Mouse (Mus musculus) midbrain, embryonic 14.5 days (tissue): ENCODE measurements around the gene Gm42421. TPM values are rescaled to one million over a fixed set of nuclear protein-coding genes. Genes with fewer than 3 reads are reported as not detected.

Experiments
- ATAC-seq: fragments of 200-750 bp; cut with Nextera tagmentation; 2 replicates; pipeline ENCODE4 v1.8.0; 2017; ENCODE audit warnings: moderate number of reproducible peaks, moderate library complexity; ENCODE audit not compliant: low FRiP score, low TSS enrichment
- DNase-seq: peaks from one replicate; pipeline ENCODE4 v3.0.0-alpha.2; 2015
- H3K27ac ChIP-seq: fragments of 300-500 bp; sonication (generic); replicated peaks from 2 replicates; pipeline ENCODE4 v1.5.1; 2014; ENCODE audit warnings: mild to moderate bottlenecking, low read depth, low read length, moderate library complexity
- H3K27me3 ChIP-seq: fragments of 300-500 bp; sonication (generic); 2 replicates; pipeline ENCODE4 v1.6.1; 2014; ENCODE audit warnings: low read length, control low read depth, mixed read lengths; ENCODE audit not compliant: control insufficient read depth, insufficient read depth
- H3K36me3 ChIP-seq: fragments of 300-500 bp; sonication (generic); 2 replicates; pipeline ENCODE4 v1.6.1; 2014; ENCODE audit warnings: low read length, control low read depth; ENCODE audit not compliant: control insufficient read depth, insufficient read depth
- H3K4me1 ChIP-seq: fragments of 300-500 bp; sonication (generic); 2 replicates; pipeline ENCODE4 v1.6.1; 2014; ENCODE audit warnings: mild to moderate bottlenecking, antibody characterized with exemption, low read length, control low read depth; ENCODE audit not compliant: control insufficient read depth, insufficient read depth
- H3K4me2 ChIP-seq: fragments of 300-500 bp; sonication (generic); 2 replicates; pipeline ENCODE4 v1.6.1; 2014; ENCODE audit warnings: mild to moderate bottlenecking, low read length, moderate library complexity
- H3K4me3 ChIP-seq: fragments of 300-500 bp; sonication (generic); replicated peaks from 2 replicates; pipeline ENCODE4 v1.5.1; 2014; ENCODE audit warnings: low read depth, low read length
- H3K9ac ChIP-seq: fragments of 300-500 bp; sonication (generic); replicated peaks from 2 replicates; pipeline ENCODE4 v1.6.1; 2014; ENCODE audit warnings: mild to moderate bottlenecking, low read length, moderate library complexity
- H3K9me3 ChIP-seq: fragments of 300-500 bp; sonication (generic); 2 replicates; pipeline ENCODE4 v1.6.1; 2016; ENCODE audit warnings: low read length, control low read depth, mixed read lengths; ENCODE audit not compliant: control insufficient read depth
- WGBS: fragments of 180-500 bp; shearing (Covaris S2); extraction: QIAGEN DNeasy Blood & Tissue Kit; methylation state at CpG from one replicate; pipeline ENCODE4 v1.1.7; 2014; 5-methylcytosine and 5-hydroxymethylcytosine counted together
- polyA plus RNA-seq: library from polyadenylated mRNA; unstranded; fragments of >200 nt; fragmentation: Nextera tagmentation; extraction: Ambion mirVana; gene quantifications from 2 replicates; pipeline ENCODE4 v1.2.1, GENCODE M21; 2014

The Gm42421 gene
- polyA plus RNA-seq, 1 experiment from 2014 or later: 1.9 TPM

- WGBS: 33% methylated on average over 5 of the region's 5 CpGs
- Histone ChIP-seq H3K36me3 (no peaks in the 10 kb centered on the region), H3K9me3 (no peaks in the 10 kb centered on the region), H3K27ac (no peak overlapping the region), H3K4me2 (no peak overlapping the region), H3K4me3 (no peak overlapping the region), H3K9ac (no peak overlapping the region), H3K27me3 (no peaks in the 10 kb centered on the region), H3K4me1 (no peaks in the 10 kb centered on the region)
- no peak for ATAC-seq
- no peak for DNase-seq
Measured at GRCm38 (mm10) chr5:143950016-143950415, 22.0 kb downstream of the Gm42421 start.

GRCm38 (mm10) chr5:143957101-143957500, 29.1 kb downstream of the Gm42421 start:
- H3K4me1 ChIP-seq: no peaks in the 10 kb centered on the region
- DNase-seq: no peak
- no peaks in the 10 kb centered on the region for H3K27me3 ChIP-seq
- no peak overlapping the region for H3K27ac ChIP-seq
- no peak overlapping the region for H3K4me3 ChIP-seq
- WGBS: 95% methylated on average over 6 of the region's 6 CpGs
- H3K9ac ChIP-seq: no peak overlapping the region
- no peak for ATAC-seq
- H3K36me3 ChIP-seq: no peaks in the 10 kb centered on the region
- no peak overlapping the region for H3K4me2 ChIP-seq
- no peaks in the 10 kb centered on the region for H3K9me3 ChIP-seq

- Histone ChIP-seq H3K27ac (no peak overlapping the region), H3K4me3 (no peak overlapping the region), H3K36me3 (no peaks in the 10 kb centered on the region), H3K9ac (no peak overlapping the region), H3K27me3 (no peaks in the 10 kb centered on the region), H3K9me3 (no peaks in the 10 kb centered on the region), H3K4me1 (no peaks in the 10 kb centered on the region), H3K4me2 (no peak overlapping the region)
- WGBS: 94% methylated on average over 11 of the region's 11 CpGs
- no peak for DNase-seq
- no peak for ATAC-seq
Measured at GRCm38 (mm10) chr5:143959551-143959950, 31.6 kb downstream of the Gm42421 start.

- no peaks in the 10 kb centered on the region for H3K9me3 ChIP-seq
- H3K36me3 ChIP-seq: no peaks in the 10 kb centered on the region
- H3K27me3 ChIP-seq: no peaks in the 10 kb centered on the region
- H3K4me2 ChIP-seq: no peak overlapping the region
- no peaks in the 10 kb centered on the region for H3K4me1 ChIP-seq
- H3K4me3 ChIP-seq: no peak overlapping the region
- H3K27ac ChIP-seq: no peak overlapping the region
- 86% methylated on average over 8 of the region's 8 CpGs for WGBS
- no peak for ATAC-seq
- no peak overlapping the region for H3K9ac ChIP-seq
- no peak for DNase-seq
Measured at GRCm38 (mm10) chr5:143961176-143961575, 33.2 kb downstream of the Gm42421 start.

GRCm38 (mm10) chr5:143965586-143966345, 37.8 kb downstream of the Gm42421 start:
- no peak for ATAC-seq
- Histone ChIP-seq H3K4me3 (no peak overlapping the region), H3K4me2 (no peak overlapping the region), H3K9me3 (no peaks in the 10 kb centered on the region), H3K27ac (no peak overlapping the region), H3K4me1 (no peaks in the 10 kb centered on the region), H3K36me3 (no peaks in the 10 kb centered on the region), H3K27me3 (no peaks in the 10 kb centered on the region), H3K9ac (no peak overlapping the region)
- no peak for DNase-seq
- 94% methylated on average over 12 of the region's 12 CpGs for WGBS

GRCm38 (mm10) chr5:143966671-143967070, 38.7 kb downstream of the Gm42421 start:
- DNase-seq: no peak
- Histone ChIP-seq H3K27me3 (no peaks in the 10 kb centered on the region), H3K4me3 (no peak overlapping the region), H3K36me3 (no peaks in the 10 kb centered on the region), H3K27ac (no peak overlapping the region), H3K9ac (no peak overlapping the region), H3K4me1 (no peaks in the 10 kb centered on the region), H3K4me2 (no peak overlapping the region), H3K9me3 (no peaks in the 10 kb centered on the region)
- no peak for ATAC-seq
- 85% methylated on average over 12 of the region's 12 CpGs for WGBS

GRCm38 (mm10) chr5:143972628-143973027, 44.7 kb downstream of the Gm42421 start:
- WGBS: 73% methylated on average over 3 of the region's 3 CpGs
- DNase-seq (no peak), ATAC-seq (no peak)
- no peak overlapping the region for H3K4me2 ChIP-seq
- H3K9me3 ChIP-seq: no peaks in the 10 kb centered on the region
- no peaks in the 10 kb centered on the region for H3K27me3 ChIP-seq
- no peak overlapping the region for H3K27ac ChIP-seq
- H3K4me3 ChIP-seq: no peak overlapping the region
- H3K9ac ChIP-seq: no peak overlapping the region
- no peaks in the 10 kb centered on the region for H3K36me3 ChIP-seq
- H3K4me1 ChIP-seq: no peaks in the 10 kb centered on the region

GRCm38 (mm10) chr5:143974931-143975630, 47.1 kb downstream of the Gm42421 start:
- WGBS: 47% methylated on average over 4 of the region's 4 CpGs
- DNase-seq (peak; percentile 77), ATAC-seq (peak; percentile 53; the same call in 1 of the 2 replicates)
- Histone ChIP-seq H3K27me3 (no peaks in the 10 kb centered on the region), H3K9me3 (no peaks in the 10 kb centered on the region), H3K27ac (no peak overlapping the region), H3K9ac (no peak overlapping the region), H3K4me3 (no peak overlapping the region), H3K4me2 (no peak overlapping the region), H3K4me1 (no peaks in the 10 kb centered on the region), H3K36me3 (no peaks in the 10 kb centered on the region)

- no peaks in the 10 kb centered on the region for H3K4me1 ChIP-seq
- ATAC-seq: no peak
- no peak overlapping the region for H3K4me2 ChIP-seq
- H3K36me3 ChIP-seq: no peaks in the 10 kb centered on the region
- DNase-seq: no peak
- no peaks in the 10 kb centered on the region for H3K9me3 ChIP-seq
- H3K4me3 ChIP-seq: no peak overlapping the region
- 79% methylated on average over 2 of the region's 2 CpGs for WGBS
- H3K9ac ChIP-seq: no peak overlapping the region
- H3K27ac ChIP-seq: no peak overlapping the region
- H3K27me3 ChIP-seq: no peaks in the 10 kb centered on the region
Measured at GRCm38 (mm10) chr5:143975631-143975933, 47.6 kb downstream of the Gm42421 start.
